Mouse (Mus musculus): Measurements from ENCODE around the gene Bad.

Bad gene

GRCm38 (mm10) chr19:6915276-6915675 lies 26.4 kb upstream of the Bad start:
- peak; percentile 3 for DNase-seq

- peak; percentile 16 for DNase-seq
Observed at GRCm38 (mm10) chr19:6916496-6916895, 25.2 kb upstream of the Bad start.

GRCm38 (mm10) chr19:6918321-6918720 lies 23.3 kb upstream of the Bad start:
- peak; percentile 6 for DNase-seq

GRCm38 (mm10) chr19:6919431-6919830 lies 22.2 kb upstream of the Bad start:
- DNase-seq = peak; percentile 12

- DNase-seq = peak; percentile 79
Observed at GRCm38 (mm10) chr19:6919876-6920740, 21.6 kb upstream of the Bad start.

- DNase-seq = peak; percentile 77
Observed at GRCm38 (mm10) chr19:6920741-6921636, 20.7 kb upstream of the Bad start.

GRCm38 (mm10) chr19:6921647-6922567 lies 19.8 kb upstream of the Bad start, which contains the start of gene Esrra:
Gene Esrra (minus strand): TSS chr19:6921813.
- peak; percentile 100 for DNase-seq

- no peak for DNase-seq
Observed at GRCm38 (mm10) chr19:6922901-6923735, 18.5 kb upstream of the Bad start.

GRCm38 (mm10) chr19:6924461-6925306 lies 17.0 kb upstream of the Bad start:
- DNase-seq = peak; percentile 95

- DNase-seq = peak; percentile 67
Observed at GRCm38 (mm10) chr19:6925307-6925573, 16.4 kb upstream of the Bad start, which contains the start of gene Catsperz. Gene Catsperz (minus strand): TSS chr19:6925380.

- DNase-seq = no peak
Observed at GRCm38 (mm10) chr19:6925611-6926329, 15.9 kb upstream of the Bad start.

- DNase-seq = peak; percentile 72
Observed at GRCm38 (mm10) chr19:6926559-6927255, 15.0 kb upstream of the Bad start.

- no peak for DNase-seq
Observed at GRCm38 (mm10) chr19:6928080-6928479, 13.6 kb upstream of the Bad start.

- DNase-seq = no peak
Observed at GRCm38 (mm10) chr19:6931002-6931401, 10.7 kb upstream of the Bad start.

- no peak for DNase-seq
Observed at GRCm38 (mm10) chr19:6932018-6932417, 9.6 kb upstream of the Bad start.

GRCm38 (mm10) chr19:6933102-6933435 lies 8.6 kb upstream of the Bad start:
- DNase-seq = no peak

- DNase-seq = peak; percentile 58
Observed at GRCm38 (mm10) chr19:6933436-6934194, 8.0 kb upstream of the Bad start.

GRCm38 (mm10) chr19:6934195-6934977 lies 7.3 kb upstream of the Bad start, which contains the start of gene Kcnk4:
Gene Kcnk4 (minus strand): TSS chr19:6934515.
- no peak for DNase-seq

Measured in kidney, postnatal 10 days (tissue).